Mouse (Mus musculus): Measurements from ENCODE around the gene Sox2. TPM values are rescaled to one million over a fixed set of nuclear protein-coding genes. Genes with fewer than 3 reads are reported as not detected.
A peak's percentile ranks its signal among the peaks of the same experiment; 100 is the strongest.

The Sox2 gene
- total RNA-seq, 4 experiments from 2014 or later = 0.20 TPM; not detected in 3

DNA sequence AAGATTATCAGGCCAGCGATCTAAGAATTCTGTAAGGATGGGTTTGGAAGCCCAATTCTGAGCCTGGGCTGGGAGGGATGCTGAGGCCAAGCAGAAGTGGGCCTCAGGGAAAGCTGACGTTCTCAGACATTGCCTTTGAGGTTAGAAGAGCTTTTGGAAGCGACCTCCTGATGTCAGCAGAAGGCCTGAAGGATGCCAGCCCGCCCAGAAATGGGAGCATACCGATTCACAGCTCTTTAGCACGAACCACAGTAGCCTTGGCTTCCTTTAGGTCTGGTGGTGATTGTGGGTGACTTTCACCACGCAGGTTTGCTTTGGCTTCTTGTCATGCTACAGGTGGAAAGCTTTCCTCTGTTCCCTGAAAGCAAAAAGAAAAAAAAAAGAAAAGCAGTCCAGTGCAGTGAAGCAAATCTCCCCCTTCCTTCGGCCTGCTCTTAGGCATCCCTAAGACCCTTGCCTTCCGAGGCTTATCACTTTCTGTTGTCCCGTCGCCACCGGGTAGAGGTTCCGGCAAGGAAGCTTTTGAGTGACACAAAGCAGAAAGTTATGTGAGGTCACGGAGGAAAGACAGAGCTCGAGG, 6.6 kb upstream of the Sox2 start:
- no peak for DNase-seq (ENCODE audit: low spot score)

DNA sequence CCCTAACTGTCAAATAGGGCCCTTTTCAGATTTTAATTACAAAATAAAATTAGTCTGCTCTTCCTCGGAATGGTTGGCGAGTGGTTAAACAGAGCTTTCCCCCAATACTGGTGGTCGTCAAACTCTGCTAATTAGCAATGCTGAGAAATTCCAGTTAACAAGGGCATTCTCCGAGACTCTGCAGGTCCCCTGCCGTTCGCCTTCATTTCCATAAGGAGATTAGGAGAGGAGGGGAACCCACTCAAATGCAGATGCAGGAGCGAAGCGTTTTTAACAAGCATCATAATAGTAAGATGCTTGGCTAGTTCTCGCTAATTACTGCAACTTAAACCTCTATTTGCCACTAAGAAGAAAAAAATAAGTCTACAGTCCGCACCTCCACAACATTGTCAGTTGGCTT, 4.0 kb upstream of the Sox2 start:
- no peak for DNase-seq (ENCODE audit: low spot score)

GRCm38 (mm10) chr3:34647688-34648087, 2.5 kb upstream of the Sox2 start:
- peak; percentile 45 for DNase-seq (ENCODE audit: low spot score)

- DNase-seq (ENCODE audit: low spot score) = no peak
Observed at GRCm38 (mm10) chr3:34648105-34648832, 1.9 kb upstream of the Sox2 start.

GRCm38 (mm10) chr3:34648833-34649719, 1.1 kb upstream of the Sox2 start:
- DNase-seq (ENCODE audit: low spot score) = no peak

GRCm38 (mm10) chr3:34650621-34651361, 586 bp downstream of the Sox2 start:
- DNase-seq (ENCODE audit: low spot score) = no peak

GRCm38 (mm10) chr3:34651486-34652170, 1.4 kb downstream of the Sox2 start:
- DNase-seq (ENCODE audit: low spot score) = no peak

DNA sequence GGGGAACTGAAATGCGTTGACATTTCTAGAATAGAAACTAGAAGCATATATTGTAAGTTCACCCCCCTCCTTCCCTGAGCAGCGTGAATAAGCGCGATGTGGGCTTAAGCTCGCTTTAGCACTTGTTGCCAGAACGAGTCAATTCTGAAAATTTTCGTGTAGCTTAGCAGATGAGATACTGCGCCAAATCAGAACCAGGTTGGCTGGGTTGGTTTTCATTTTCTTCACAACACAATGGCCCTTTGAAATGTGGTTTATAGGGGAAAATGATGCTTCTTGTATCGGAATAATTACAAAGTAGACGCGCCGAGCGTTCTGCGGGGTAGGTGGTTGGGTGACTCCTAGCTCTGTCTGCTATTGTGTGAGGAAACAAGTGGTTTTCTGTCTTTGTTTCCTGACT, 2.4 kb downstream of the Sox2 start:
- DNase-seq (ENCODE audit: low spot score) = no peak

DNA sequence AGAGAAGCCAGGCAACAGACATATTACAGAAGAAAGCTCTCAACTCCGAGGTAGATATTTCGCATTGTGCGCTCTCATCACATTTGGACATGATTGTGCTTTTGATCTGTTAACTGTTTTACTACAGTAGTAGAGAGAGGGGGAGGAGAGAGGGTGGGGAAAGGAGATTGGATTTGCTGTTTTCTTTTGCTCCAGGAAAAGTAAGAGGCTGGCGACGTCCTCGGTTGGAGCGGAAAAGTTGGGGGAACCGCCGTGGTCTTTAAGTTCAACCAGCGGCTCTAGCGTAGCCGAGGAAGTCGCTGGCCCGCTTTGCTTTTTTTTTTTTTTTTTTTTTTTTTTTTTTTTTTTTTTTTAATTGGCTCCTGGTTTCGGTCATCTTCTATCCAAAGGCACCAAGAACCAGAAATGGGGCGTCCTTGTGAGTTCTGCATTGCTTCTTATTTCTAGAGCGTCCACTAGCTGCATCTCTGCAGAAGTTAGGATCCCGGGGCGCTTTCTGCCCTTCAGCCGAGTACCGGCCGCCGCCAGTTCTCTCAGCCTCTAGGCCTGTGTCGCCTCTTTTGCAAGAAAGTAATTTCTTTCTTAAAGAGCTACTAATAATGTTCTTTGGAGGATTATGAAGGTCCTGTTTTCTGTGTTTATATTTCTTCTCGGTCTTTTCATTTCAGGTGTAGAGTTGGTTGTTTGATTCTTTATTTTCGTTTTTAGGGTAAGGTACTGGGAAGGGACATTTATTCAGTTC, 3.2 kb downstream of the Sox2 start:
- no peak for DNase-seq (ENCODE audit: low spot score)

DNA sequence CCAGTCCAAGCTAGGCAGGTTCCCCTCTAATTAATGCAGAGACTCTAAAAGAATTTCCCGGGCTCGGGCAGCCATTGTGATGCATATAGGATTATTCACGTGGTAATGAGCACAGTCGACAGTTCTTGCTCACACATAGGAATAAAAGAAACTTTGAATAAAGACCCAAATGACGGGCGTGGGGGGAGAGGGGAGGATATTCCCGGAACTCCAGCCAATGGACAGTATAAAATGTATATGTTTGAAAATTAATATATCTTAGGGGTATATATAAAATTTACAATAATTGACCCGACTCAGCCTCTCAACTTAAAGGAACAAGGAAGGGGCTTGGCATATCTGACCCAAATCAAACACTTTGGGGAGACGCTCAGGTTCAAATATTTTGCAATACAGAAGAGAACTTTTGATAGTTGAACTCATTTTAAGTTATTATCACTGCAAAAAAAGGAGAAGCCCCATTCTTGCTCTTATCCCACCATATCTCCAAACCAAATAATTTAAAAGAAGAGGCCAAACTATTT, 3.8 kb downstream of the Sox2 start:
- DNase-seq (ENCODE audit: low spot score) = no peak

DNA sequence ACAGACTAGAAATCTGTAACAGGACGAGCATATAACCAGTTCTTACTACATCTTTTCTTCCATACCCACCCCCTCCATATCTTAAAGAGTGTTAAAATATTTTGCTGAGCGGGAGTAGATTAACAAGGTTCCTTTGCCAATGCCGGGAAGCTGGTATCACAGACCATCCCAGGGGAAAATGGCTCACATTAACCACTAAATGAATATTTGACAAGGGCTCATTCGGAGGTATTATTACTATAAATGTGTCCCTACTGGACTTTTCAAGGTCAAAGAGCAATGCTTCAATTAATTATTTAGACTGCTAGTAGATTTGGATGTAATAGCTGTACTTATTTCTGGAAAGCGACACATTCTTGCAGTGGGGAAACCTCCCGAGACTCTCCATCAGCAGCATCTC, 4.6 kb downstream of the Sox2 start:
- no peak for DNase-seq (ENCODE audit: low spot score)

DNA sequence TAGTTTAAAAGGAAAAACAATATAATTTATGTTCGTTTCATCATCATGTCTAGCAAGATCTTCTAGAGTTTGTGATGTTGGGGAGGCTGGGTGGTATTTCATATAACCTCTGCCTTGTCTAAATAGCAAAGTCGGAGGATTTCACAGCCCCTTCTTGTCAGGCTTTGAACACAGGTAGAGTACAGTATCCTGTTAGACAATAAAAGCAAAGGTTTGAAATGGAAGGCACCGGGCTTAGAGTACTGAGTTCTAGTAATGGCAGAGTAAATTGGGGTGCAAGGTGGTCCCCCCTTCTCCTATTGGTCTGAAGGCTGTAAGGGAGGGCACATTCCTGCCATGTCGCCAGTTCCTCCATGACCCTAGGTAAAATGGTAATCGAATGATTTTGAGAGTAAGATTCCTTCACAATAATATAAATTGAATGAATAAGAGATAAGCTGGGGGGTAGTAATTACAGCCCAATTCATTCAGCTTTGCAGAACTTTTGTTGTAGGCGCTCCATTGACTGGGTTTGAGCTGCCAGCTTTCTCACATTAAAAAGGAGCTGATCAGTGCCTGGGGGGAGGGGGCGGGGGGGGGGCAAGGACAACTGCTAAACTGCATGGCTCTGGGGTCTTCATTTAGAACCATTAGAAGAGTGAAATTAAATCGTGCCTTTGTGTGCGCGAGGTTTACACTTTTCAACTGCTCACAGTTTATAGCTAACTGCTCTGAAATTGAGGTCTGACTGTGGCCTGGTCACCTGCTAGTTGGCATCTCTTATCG, 5.3 kb downstream of the Sox2 start:
- no peak for DNase-seq (ENCODE audit: low spot score)

- DNase-seq (ENCODE audit: low spot score) = no peak
Observed at GRCm38 (mm10) chr3:34656153-34656552, 5.9 kb downstream of the Sox2 start.

DNA sequence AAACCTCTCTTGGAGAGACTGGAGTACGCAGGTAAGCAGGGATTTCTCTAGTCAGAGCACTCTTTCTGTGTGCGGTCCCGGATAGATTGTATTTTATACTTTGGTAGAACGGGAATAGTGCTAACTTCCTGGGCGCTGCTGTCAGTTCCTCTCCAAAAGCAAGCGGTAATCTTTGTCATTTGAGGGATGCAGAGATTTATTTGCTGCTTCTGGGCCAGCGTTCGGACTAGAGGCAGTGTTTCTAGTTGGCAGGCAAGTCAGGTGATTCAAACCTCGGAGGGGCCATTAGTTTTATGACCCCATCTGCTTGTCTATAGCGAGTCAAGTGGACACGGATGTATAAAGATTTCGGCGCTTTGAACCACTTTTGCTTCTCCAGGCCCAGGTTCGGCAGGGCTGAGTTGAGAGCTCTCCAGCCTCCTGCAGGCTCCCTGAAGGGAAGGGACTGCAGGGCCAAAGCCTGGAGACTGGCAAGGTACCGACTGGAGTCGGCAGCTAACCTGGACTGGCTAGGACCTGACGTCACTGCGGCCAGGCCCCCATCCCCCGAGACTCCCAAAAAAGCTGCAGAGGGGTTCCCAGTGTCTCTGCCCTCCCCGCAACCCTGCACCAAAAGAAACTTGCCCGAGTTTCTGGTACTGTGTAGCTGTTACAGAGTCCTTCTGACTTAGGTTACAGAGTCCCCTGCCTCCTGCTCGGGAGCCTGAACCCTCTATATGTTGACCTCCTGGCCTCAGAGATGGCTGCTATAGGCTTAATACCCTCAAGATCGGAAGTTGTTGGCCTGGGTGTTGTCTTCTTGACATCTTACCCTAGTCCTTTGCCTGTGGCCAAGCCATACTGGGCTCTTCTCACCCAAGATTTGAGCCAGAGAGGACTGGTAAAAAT, 6.9 kb downstream of the Sox2 start:
- no peak for DNase-seq (ENCODE audit: low spot score)

DNA sequence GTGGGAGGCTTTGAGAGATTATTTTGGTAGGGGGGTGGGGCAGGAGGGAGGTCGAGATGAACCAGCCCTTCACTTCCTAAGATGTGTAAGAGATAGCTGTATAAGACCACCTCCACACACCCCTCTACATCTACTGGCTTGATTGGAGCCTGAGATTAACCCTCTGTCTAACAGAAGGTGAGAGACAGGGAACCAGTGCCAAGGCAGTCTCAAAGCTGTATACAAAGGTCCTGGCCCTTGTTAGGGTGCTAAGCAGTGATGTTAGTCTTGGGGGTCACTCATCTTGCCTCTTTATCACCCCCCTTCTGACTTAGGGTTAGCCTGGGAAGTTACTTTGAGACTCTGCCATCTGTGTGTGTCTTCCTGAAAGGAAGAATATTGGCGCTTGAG, 7.5 kb downstream of the Sox2 start:
- no peak for DNase-seq (ENCODE audit: low spot score)

DNA sequence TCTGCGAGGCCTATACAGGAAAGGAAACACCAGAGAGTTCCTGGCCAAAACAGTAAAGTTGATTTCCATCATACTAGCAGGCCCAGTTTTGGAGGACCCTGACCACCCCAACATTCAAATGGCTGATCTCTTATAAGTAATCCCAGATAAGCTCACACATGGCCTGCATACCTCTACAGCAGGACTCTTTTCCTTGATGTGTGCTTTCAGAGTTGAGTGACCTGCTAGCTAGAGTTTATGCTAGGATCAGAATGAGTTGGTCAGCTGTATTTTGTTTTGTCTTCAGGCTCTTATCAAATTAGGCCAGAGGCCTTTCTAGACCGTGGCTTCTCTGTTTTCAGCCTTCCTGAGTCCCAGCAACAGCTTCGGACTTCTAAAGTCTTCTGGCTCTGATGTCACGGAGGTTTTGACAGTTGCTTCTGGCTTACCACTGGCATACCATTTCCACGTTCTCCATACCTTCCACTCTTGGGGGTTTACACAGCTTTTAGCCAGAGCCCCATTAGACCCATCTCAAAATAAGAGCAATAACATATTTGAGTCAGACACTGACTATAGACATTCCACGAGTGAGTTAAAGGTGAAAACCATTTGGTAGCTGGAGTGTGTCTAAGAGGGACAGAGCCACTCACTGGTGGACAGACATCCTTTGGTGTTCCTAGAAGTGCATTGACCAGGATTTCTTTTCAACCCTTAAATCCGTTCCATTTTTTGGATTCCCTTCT, 8.2 kb downstream of the Sox2 start:
- no peak for DNase-seq (ENCODE audit: low spot score)

DNA sequence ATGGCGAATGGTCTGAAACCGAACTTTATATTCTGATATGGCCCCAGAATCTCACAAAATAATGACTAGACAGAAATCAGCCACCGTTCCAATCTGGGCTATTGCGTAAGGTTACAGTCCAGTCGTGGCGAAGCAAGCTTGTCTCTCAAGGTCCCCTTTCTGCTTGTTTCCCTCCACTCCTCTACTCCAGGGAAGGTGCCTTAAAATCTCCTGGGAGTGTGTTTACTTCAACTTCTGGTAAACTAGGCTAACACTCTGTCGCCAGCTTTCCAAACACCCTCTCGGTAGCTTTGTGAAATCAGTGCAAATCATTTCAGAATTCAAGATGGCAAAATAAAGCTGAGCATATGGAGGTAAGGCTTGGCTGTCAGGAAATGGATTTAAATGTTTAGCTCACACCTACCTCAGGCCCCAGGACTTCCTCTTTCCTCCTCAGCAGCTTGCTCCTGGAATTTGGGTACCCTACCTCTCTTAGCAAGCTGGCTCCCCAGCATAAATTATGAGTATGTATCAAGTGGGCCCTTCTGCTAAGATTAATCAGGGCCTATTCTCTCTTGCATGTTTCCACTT, 8.8 kb downstream of the Sox2 start:
- no peak for DNase-seq (ENCODE audit: low spot score)

- DNase-seq (ENCODE audit: low spot score) = no peak
Observed at GRCm38 (mm10) chr3:34659861-34660260, 9.7 kb downstream of the Sox2 start.

Data from heart, adult 8-10 months (tissue).